Mouse (Mus musculus) midbrain, embryonic 14.5 days (tissue): ENCODE measurements around the gene Csnk1g1. TPM values are rescaled to one million over a fixed set of nuclear protein-coding genes. Genes with fewer than 3 reads are reported as not detected.

Experiments
- ATAC-seq: fragments of 200-750 bp; cut with Nextera tagmentation; 2 replicates; pipeline ENCODE4 v1.8.0; 2017; ENCODE audit warnings: moderate number of reproducible peaks, moderate library complexity; ENCODE audit not compliant: low FRiP score, low TSS enrichment
- DNase-seq: peaks from one replicate; pipeline ENCODE4 v3.0.0-alpha.2; 2015
- H3K27ac ChIP-seq: fragments of 300-500 bp; sonication (generic); replicated peaks from 2 replicates; pipeline ENCODE4 v1.5.1; 2014; ENCODE audit warnings: mild to moderate bottlenecking, low read depth, low read length, moderate library complexity
- H3K27me3 ChIP-seq: fragments of 300-500 bp; sonication (generic); 2 replicates; pipeline ENCODE4 v1.6.1; 2014; ENCODE audit warnings: low read length, control low read depth, mixed read lengths; ENCODE audit not compliant: control insufficient read depth, insufficient read depth
- H3K36me3 ChIP-seq: fragments of 300-500 bp; sonication (generic); 2 replicates; pipeline ENCODE4 v1.6.1; 2014; ENCODE audit warnings: low read length, control low read depth; ENCODE audit not compliant: control insufficient read depth, insufficient read depth
- H3K4me1 ChIP-seq: fragments of 300-500 bp; sonication (generic); 2 replicates; pipeline ENCODE4 v1.6.1; 2014; ENCODE audit warnings: mild to moderate bottlenecking, antibody characterized with exemption, low read length, control low read depth; ENCODE audit not compliant: control insufficient read depth, insufficient read depth
- H3K4me2 ChIP-seq: fragments of 300-500 bp; sonication (generic); 2 replicates; pipeline ENCODE4 v1.6.1; 2014; ENCODE audit warnings: mild to moderate bottlenecking, low read length, moderate library complexity
- H3K4me3 ChIP-seq: fragments of 300-500 bp; sonication (generic); replicated peaks from 2 replicates; pipeline ENCODE4 v1.5.1; 2014; ENCODE audit warnings: low read depth, low read length
- H3K9ac ChIP-seq: fragments of 300-500 bp; sonication (generic); replicated peaks from 2 replicates; pipeline ENCODE4 v1.6.1; 2014; ENCODE audit warnings: mild to moderate bottlenecking, low read length, moderate library complexity
- H3K9me3 ChIP-seq: fragments of 300-500 bp; sonication (generic); 2 replicates; pipeline ENCODE4 v1.6.1; 2016; ENCODE audit warnings: low read length, control low read depth, mixed read lengths; ENCODE audit not compliant: control insufficient read depth
- WGBS: fragments of 180-500 bp; shearing (Covaris S2); extraction: QIAGEN DNeasy Blood & Tissue Kit; methylation state at CpG from one replicate; pipeline ENCODE4 v1.1.7; 2014; 5-methylcytosine and 5-hydroxymethylcytosine counted together
- polyA plus RNA-seq: library from polyadenylated mRNA; unstranded; fragments of >200 nt; fragmentation: Nextera tagmentation; extraction: Ambion mirVana; gene quantifications from 2 replicates; pipeline ENCODE4 v1.2.1, GENCODE M21; 2014

The Csnk1g1 gene
- 26.0 and 29.9 TPM in 2 replicates for polyA plus RNA-seq

- peak within 1 kb of the TSS; percentile 73 for H3K4me2 ChIP-seq
- ATAC-seq (peak; percentile 98), DNase-seq (peak; percentile 97)
- H3K4me3 ChIP-seq, result peak within 1 kb of the TSS; percentile 85
- H3K27me3 ChIP-seq, result no peaks in the 10 kb centered on the region
- peak within 1 kb of the TSS; percentile 87 for H3K27ac ChIP-seq
- H3K9ac ChIP-seq, result peak within 1 kb of the TSS; percentile 78
- no peaks in the 10 kb centered on the region for H3K36me3 ChIP-seq
- WGBS, result 1% methylated on average over 37 of the region's 38 CpGs
- H3K9me3 ChIP-seq, result no peaks in the 10 kb centered on the region
- peaks cover 12% of the 10 kb centered on the region; the same call in 1 of the 2 replicates for H3K4me1 ChIP-seq
Measured at GRCm38 (mm10) chr9:65908394-65909300, at the start of gene Csnk1g1, which contains the start of gene Trip4. Gene Csnk1g1 (plus strand): TSS chr9:65908924. Gene Trip4 (minus strand): TSS chr9:65908794.

GRCm38 (mm10) chr9:65859656-65860055, 49.1 kb upstream of the Csnk1g1 start:
- 61% methylated on average over 1 of the region's 1 CpGs for WGBS
- H3K9me3 ChIP-seq, result no peaks in the 10 kb centered on the region
- DNase-seq, result no peak
- no peak for ATAC-seq
- H3K4me3 ChIP-seq, result no peak overlapping the region
- no peak overlapping the region for H3K27ac ChIP-seq
- H3K9ac ChIP-seq, result no peak overlapping the region
- H3K36me3 ChIP-seq, result peaks cover 42% of the 10 kb centered on the region
- H3K4me1 ChIP-seq, result no peaks in the 10 kb centered on the region
- H3K27me3 ChIP-seq, result no peaks in the 10 kb centered on the region
- no peak overlapping the region for H3K4me2 ChIP-seq

GRCm38 (mm10) chr9:65884564-65885315, 24.0 kb upstream of the Csnk1g1 start:
- peak; percentile 80; the same call in 1 of the 2 replicates for ATAC-seq

GRCm38 (mm10) chr9:65890143-65890628, 18.5 kb upstream of the Csnk1g1 start, which contains the start of gene Pclaf:
Gene Pclaf (plus strand): TSS chr9:65890237.
- peak within 1 kb of the TSS; percentile 34 for H3K9ac ChIP-seq
- 0 out of 2 replicates have a peak, but pooled peaks cover under 1% of the 10 kb centered on the region for H3K36me3 ChIP-seq
- no peaks in the 10 kb centered on the region for H3K27me3 ChIP-seq
- whole genome bisulfite sequencing, result under 1% methylated on average over 21 of the region's 21 CpGs
- DNase-seq, result peak; percentile 88
- peaks cover 15% of the 10 kb centered on the region; the same call in 1 of the 2 replicates for H3K4me1 ChIP-seq
- H3K27ac ChIP-seq, result no peak within 1 kb of the TSS
- peak within 1 kb of the TSS; percentile 72 for H3K4me2 ChIP-seq
- ATAC-seq, result peak; percentile 67
- no peaks in the 10 kb centered on the region for H3K9me3 ChIP-seq
- peak within 1 kb of the TSS; percentile 39 for H3K4me3 ChIP-seq

More at GRCm38 (mm10) chr9:65884564-65885315, 24.0 kb upstream of the Csnk1g1 start:
- H3K36me3 ChIP-seq, result peaks cover 7% of the 10 kb centered on the region; the same call in 1 of the 2 replicates
- WGBS, result under 1% methylated on average over 37 of the region's 37 CpGs
- peak overlapping the region; percentile 74 for H3K4me2 ChIP-seq
- H3K4me3 ChIP-seq, result peak overlapping the region; percentile 57
- H3K4me1 ChIP-seq, result peaks cover 7% of the 10 kb centered on the region
- H3K27me3 ChIP-seq, result no peaks in the 10 kb centered on the region
- H3K9ac ChIP-seq, result peak overlapping the region; percentile 71
- H3K27ac ChIP-seq, result peak overlapping the region; percentile 65
- H3K9me3 ChIP-seq, result no peaks in the 10 kb centered on the region
- peak; percentile 94 for DNase-seq

GRCm38 (mm10) chr9:65891126-65891525, 17.6 kb upstream of the Csnk1g1 start:
- WGBS, result 3% methylated on average over 5 of the region's 5 CpGs
- H3K36me3 ChIP-seq, result 0 out of 2 replicates have a peak, but pooled peaks cover 3% of the 10 kb centered on the region
- no peak for ATAC-seq
- H3K9me3 ChIP-seq, result no peaks in the 10 kb centered on the region
- no peaks in the 10 kb centered on the region for H3K27me3 ChIP-seq
- H3K27ac ChIP-seq, result no peak overlapping the region
- peak overlapping the region; percentile 39; the same call in 1 of the 2 replicates for H3K4me3 ChIP-seq
- H3K9ac ChIP-seq, result no peak overlapping the region
- peak overlapping the region; percentile 72 for H3K4me2 ChIP-seq
- DNase-seq, result no peak
- H3K4me1 ChIP-seq, result peaks cover 15% of the 10 kb centered on the region; the same call in 1 of the 2 replicates

GRCm38 (mm10) chr9:65896977-65897376, 11.7 kb upstream of the Csnk1g1 start:
- Histone ChIP-seq H3K27ac (no peak overlapping the region), H3K9ac (no peak overlapping the region), H3K36me3 (peaks cover 3% of the 10 kb centered on the region; the same call in 1 of the 2 replicates), H3K4me3 (no peak overlapping the region), H3K4me1 (no peaks in the 10 kb centered on the region), H3K4me2 (no peak overlapping the region), H3K9me3 (no peaks in the 10 kb centered on the region), H3K27me3 (no peaks in the 10 kb centered on the region)
- DNase-seq (no peak), ATAC-seq (no peak)
- 91% methylated on average over 2 of the region's 2 CpGs for WGBS

- WGBS, result 93% methylated on average over 3 of the region's 3 CpGs
- H3K27me3 ChIP-seq, result no peaks in the 10 kb centered on the region
- H3K4me1 ChIP-seq, result peaks cover 2% of the 10 kb centered on the region; the same call in 1 of the 2 replicates
- no peak overlapping the region for H3K4me2 ChIP-seq
- ATAC-seq, result no peak
- no peak overlapping the region for H3K9ac ChIP-seq
- H3K9me3 ChIP-seq, result no peaks in the 10 kb centered on the region
- DNase-seq, result no peak
- H3K4me3 ChIP-seq, result no peak overlapping the region
- H3K36me3 ChIP-seq, result no peaks in the 10 kb centered on the region
- H3K27ac ChIP-seq, result no peak overlapping the region
Measured at GRCm38 (mm10) chr9:65902879-65903278, 5.8 kb upstream of the Csnk1g1 start.

GRCm38 (mm10) chr9:65903419-65903818, 5.3 kb upstream of the Csnk1g1 start:
- no peak overlapping the region for H3K4me3 ChIP-seq
- no peaks in the 10 kb centered on the region for H3K27me3 ChIP-seq
- no peak for ATAC-seq

More at GRCm38 (mm10) chr9:65903419-65903818, 5.3 kb upstream of the Csnk1g1 start:
- Histone ChIP-seq H3K4me1 (peaks cover 5% of the 10 kb centered on the region; the same call in 1 of the 2 replicates), H3K9ac (no peak overlapping the region), H3K27ac (no peak overlapping the region), H3K4me2 (no peak overlapping the region), H3K9me3 (no peaks in the 10 kb centered on the region), H3K36me3 (no peaks in the 10 kb centered on the region)
- DNase-seq, result no peak
